Mouse (Mus musculus): ENCODE data around the gene Chst3. TPM values are rescaled to one million over a fixed set of nuclear protein-coding genes. Genes with fewer than 3 reads are reported as not detected.

Chst3 gene
- polyA plus RNA-seq, 1 experiment = 2.1 TPM

- Histone ChIP-seq H3K27ac (ENCODE audit: control insufficient read depth, insufficient read depth, low read length) (no peak overlapping the region), H3K27me3 (ENCODE audit: control insufficient read depth, insufficient read depth, low read length) (peaks cover 14% of the 10 kb centered on the region; the same call in 1 of the 2 replicates), H3K4me1 (replicated peaks; ENCODE audit: control insufficient read depth, insufficient read depth, low read length) (peaks cover 11% of the 10 kb centered on the region), H3K4me3 (ENCODE audit: control insufficient read depth, insufficient read depth, low read length) (no peak overlapping the region), H3K36me3 (ENCODE audit: control insufficient read depth, insufficient read depth, low read length) (no peaks in the 10 kb centered on the region)
- TF ChIP-seq POLR2A (IDR thresholded peaks at IDR 0.05; ENCODE audit: control insufficient read depth, extremely low read depth, insufficient read depth, low read length, poor library complexity) (no peak), CTCF (IDR thresholded peaks at IDR 0.05; ENCODE audit: borderline replicate concordance, control insufficient read depth, extremely low read depth, insufficient read depth, low read length, poor library complexity) (no peak)
- no peak for DNase-seq
- 89% methylated on average over 14 of the region's 14 CpGs for WGBS
Measured at GRCm38 (mm10) chr10:60215077-60215960, 3.7 kb downstream of the Chst3 start.

GRCm38 (mm10) chr10:60212589-60213379, 6.3 kb downstream of the Chst3 start:
- WGBS = 85% methylated on average over 11 of the region's 11 CpGs
- Histone ChIP-seq H3K27ac (ENCODE audit: control insufficient read depth, insufficient read depth, low read length) (no peak overlapping the region), H3K4me3 (ENCODE audit: control insufficient read depth, insufficient read depth, low read length) (no peak overlapping the region), H3K36me3 (ENCODE audit: control insufficient read depth, insufficient read depth, low read length) (no peaks in the 10 kb centered on the region), H3K4me1 (replicated peaks; ENCODE audit: control insufficient read depth, insufficient read depth, low read length) (peaks cover 10% of the 10 kb centered on the region), H3K27me3 (ENCODE audit: control insufficient read depth, insufficient read depth, low read length) (no peaks in the 10 kb centered on the region)
- TF ChIP-seq CTCF (IDR thresholded peaks at IDR 0.05; ENCODE audit: borderline replicate concordance, control insufficient read depth, extremely low read depth, insufficient read depth, low read length, poor library complexity) (no peak), POLR2A (IDR thresholded peaks at IDR 0.05; ENCODE audit: control insufficient read depth, extremely low read depth, insufficient read depth, low read length, poor library complexity) (no peak)
- DNase-seq = no peak

GRCm38 (mm10) chr10:60211501-60212005, 7.5 kb downstream of the Chst3 start:
- TF ChIP-seq CTCF (IDR thresholded peaks at IDR 0.05; ENCODE audit: borderline replicate concordance, control insufficient read depth, extremely low read depth, insufficient read depth, low read length, poor library complexity) (no peak), POLR2A (IDR thresholded peaks at IDR 0.05; ENCODE audit: control insufficient read depth, extremely low read depth, insufficient read depth, low read length, poor library complexity) (no peak)
- DNase-seq = no peak
- H3K4me1 ChIP-seq (replicated peaks; ENCODE audit: control insufficient read depth, insufficient read depth, low read length) = peaks cover 10% of the 10 kb centered on the region
- no peak overlapping the region for H3K4me3 ChIP-seq (ENCODE audit: control insufficient read depth, insufficient read depth, low read length)
- 89% methylated on average over 8 of the region's 8 CpGs for WGBS
- H3K27me3 ChIP-seq (ENCODE audit: control insufficient read depth, insufficient read depth, low read length) = no peaks in the 10 kb centered on the region
- H3K36me3 ChIP-seq (ENCODE audit: control insufficient read depth, insufficient read depth, low read length) = no peaks in the 10 kb centered on the region
- H3K27ac ChIP-seq (ENCODE audit: control insufficient read depth, insufficient read depth, low read length) = no peak overlapping the region

- Histone ChIP-seq H3K27ac (ENCODE audit: control insufficient read depth, insufficient read depth, low read length) (no peak overlapping the region), H3K27me3 (ENCODE audit: control insufficient read depth, insufficient read depth, low read length) (no peaks in the 10 kb centered on the region), H3K36me3 (ENCODE audit: control insufficient read depth, insufficient read depth, low read length) (no peaks in the 10 kb centered on the region), H3K4me3 (ENCODE audit: control insufficient read depth, insufficient read depth, low read length) (no peak overlapping the region), H3K4me1 (replicated peaks; ENCODE audit: control insufficient read depth, insufficient read depth, low read length) (peaks cover 14% of the 10 kb centered on the region)
- TF ChIP-seq CTCF (IDR thresholded peaks at IDR 0.05; ENCODE audit: borderline replicate concordance, control insufficient read depth, extremely low read depth, insufficient read depth, low read length, poor library complexity) = no peak
- TF ChIP-seq POLR2A (IDR thresholded peaks at IDR 0.05; ENCODE audit: control insufficient read depth, extremely low read depth, insufficient read depth, low read length, poor library complexity) = no peak
- 98% methylated on average over 2 of the region's 2 CpGs for WGBS
- no peak for DNase-seq
Measured at GRCm38 (mm10) chr10:60210468-60210867, 8.6 kb downstream of the Chst3 start.

- WGBS = 46% methylated on average over 5 of the region's 5 CpGs
- H3K27me3 ChIP-seq (ENCODE audit: control insufficient read depth, insufficient read depth, low read length) = no peaks in the 10 kb centered on the region
Measured at GRCm38 (mm10) chr10:60209237-60209636, 9.8 kb downstream of the Chst3 start.

GRCm38 (mm10) chr10:60207166-60207705, 11.8 kb downstream of the Chst3 start:
- Histone ChIP-seq H3K36me3 (ENCODE audit: control insufficient read depth, insufficient read depth, low read length) (no peaks in the 10 kb centered on the region), H3K27ac (ENCODE audit: control insufficient read depth, insufficient read depth, low read length) (no peak overlapping the region), H3K4me1 (replicated peaks; ENCODE audit: control insufficient read depth, insufficient read depth, low read length) (peaks cover 14% of the 10 kb centered on the region), H3K4me3 (ENCODE audit: control insufficient read depth, insufficient read depth, low read length) (no peak overlapping the region), H3K27me3 (ENCODE audit: control insufficient read depth, insufficient read depth, low read length) (no peaks in the 10 kb centered on the region)
- no peak for DNase-seq
- TF ChIP-seq CTCF (IDR thresholded peaks at IDR 0.05; ENCODE audit: borderline replicate concordance, control insufficient read depth, extremely low read depth, insufficient read depth, low read length, poor library complexity) = no peak
- no peak for TF ChIP-seq POLR2A (IDR thresholded peaks at IDR 0.05; ENCODE audit: control insufficient read depth, extremely low read depth, insufficient read depth, low read length, poor library complexity)
- 94% methylated on average over 8 of the region's 8 CpGs for WGBS

More at GRCm38 (mm10) chr10:60209237-60209636, 9.8 kb downstream of the Chst3 start:
- DNase-seq = no peak
- Histone ChIP-seq H3K4me3 (ENCODE audit: control insufficient read depth, insufficient read depth, low read length) (no peak overlapping the region), H3K27ac (ENCODE audit: control insufficient read depth, insufficient read depth, low read length) (no peak overlapping the region), H3K4me1 (replicated peaks; ENCODE audit: control insufficient read depth, insufficient read depth, low read length) (peaks cover 14% of the 10 kb centered on the region), H3K36me3 (ENCODE audit: control insufficient read depth, insufficient read depth, low read length) (no peaks in the 10 kb centered on the region)
- TF ChIP-seq POLR2A (IDR thresholded peaks at IDR 0.05; ENCODE audit: control insufficient read depth, extremely low read depth, insufficient read depth, low read length, poor library complexity) (no peak), CTCF (IDR thresholded peaks at IDR 0.05; ENCODE audit: borderline replicate concordance, control insufficient read depth, extremely low read depth, insufficient read depth, low read length, poor library complexity) (no peak)
